Mouse (Mus musculus): ENCODE results near the gene Trim69. TPM values are rescaled to one million over a fixed set of nuclear protein-coding genes. Genes with fewer than 3 reads are reported as not detected.

Gene Trim69
- under 1 TPM; 0.16 to 0.17 TPM for total RNA-seq (2021)
- long read RNA-seq, experiment 1, result 0 reads
- long read RNA-seq, experiment 2, result 0 reads

GRCm38 (mm10) chr2:122160680-122161079 is at the start of gene Trim69:
Gene Trim69, plus strand, starts transcription at chr2:122160700.
- DNase-seq, result peak; percentile 84 to 90

- no peak for DNase-seq
Measured at GRCm38 (mm10) chr2:122116888-122117287, 43.6 kb upstream of the Trim69 start.

DNA sequence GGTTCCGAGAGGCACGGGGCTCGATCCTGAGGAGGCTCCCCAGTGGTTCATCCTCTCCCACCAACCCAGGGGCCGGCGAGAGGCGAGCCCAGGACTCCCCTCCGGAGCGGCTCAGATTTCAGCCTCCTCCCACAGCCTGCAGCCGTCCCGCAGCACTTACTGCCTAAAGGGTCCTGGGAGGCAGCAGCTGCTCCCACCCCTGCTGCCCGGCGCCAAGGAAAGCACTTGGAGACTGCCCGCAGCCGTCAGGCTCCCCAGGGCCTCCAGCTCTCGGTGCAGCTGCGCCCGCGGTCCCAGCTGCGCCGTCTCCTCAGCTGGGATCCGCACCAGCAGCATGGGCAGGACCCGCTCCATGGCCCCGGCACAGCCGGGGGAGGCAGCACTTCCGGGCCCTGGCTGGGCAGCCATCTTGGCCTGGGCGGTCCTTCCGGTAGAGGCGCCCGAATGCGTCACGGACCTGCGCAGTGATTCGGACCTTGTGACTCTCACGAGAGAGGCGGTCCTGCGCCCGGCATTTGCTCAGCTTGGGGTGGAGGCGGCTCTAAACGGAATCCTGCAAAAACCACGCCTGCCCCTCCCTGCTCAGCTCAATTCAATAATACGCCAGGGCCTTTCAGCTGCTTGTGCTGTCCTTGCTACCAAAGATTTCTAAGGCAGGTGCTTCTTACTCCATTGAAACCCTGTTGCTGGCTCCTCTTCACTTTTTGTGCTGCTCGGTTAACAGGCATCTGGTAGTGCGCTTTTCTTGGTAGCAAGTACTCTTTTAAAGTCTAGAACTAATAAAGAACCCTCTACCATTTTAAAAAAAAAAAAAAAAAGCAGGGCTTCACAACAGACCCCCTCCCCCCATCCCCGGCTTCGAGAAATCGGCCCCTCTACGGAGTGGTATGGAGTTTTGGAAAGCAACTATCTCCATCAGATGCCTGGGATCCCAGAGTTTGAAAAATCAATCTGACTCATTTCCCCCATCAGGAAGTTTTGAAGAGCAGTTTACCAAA is 42.2 kb upstream of the Trim69 start, which contains the start of gene Spg11:
Gene Spg11, minus strand, starts transcription at position 426 of the 998 bp plus-strand sequence.
- peak; percentile 99 for DNase-seq

DNA sequence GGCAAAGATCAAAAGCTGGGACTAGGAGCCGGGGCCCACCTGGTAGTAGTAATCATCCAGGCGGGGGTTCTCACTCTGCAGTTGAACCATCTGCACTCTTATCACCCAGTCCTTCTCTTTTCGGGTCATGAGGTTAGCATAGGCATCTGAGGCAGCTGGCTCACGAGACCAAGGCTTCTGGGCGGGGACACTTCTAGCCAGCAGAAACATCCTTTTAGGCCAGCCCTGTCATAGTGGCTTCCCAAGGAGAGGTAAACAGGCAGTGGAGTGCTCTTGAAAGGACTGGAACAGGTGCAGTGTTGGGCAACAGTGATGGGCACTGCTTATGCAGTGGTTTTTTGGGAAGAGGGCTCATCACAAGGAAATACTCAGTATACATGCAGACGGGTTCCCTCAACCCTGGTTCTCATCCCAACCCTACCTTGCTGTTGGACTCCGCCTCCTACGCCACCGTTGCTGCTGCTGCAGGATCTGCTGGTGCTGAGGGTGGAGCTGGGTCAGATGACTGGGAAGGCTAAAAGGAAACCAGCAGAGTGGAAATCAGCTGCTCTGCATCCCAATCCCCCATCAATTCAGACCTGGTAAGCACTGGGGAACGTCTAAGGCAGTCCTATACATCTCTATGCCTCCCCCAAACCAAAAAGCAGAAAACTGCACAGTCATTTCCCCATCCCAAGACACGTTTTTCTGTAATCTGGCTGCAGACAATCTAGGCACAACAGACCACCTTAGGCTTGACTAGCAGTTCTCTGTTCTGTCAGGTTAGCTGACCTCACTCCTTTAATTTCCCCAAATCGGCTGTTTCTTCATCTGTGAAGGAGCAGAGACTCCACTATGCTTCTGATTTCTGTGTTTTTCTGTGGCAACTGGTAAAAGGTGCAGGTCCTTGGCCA is 34.6 kb upstream of the Trim69 start:
- no peak for DNase-seq

GRCm38 (mm10) chr2:122126765-122127347 is 33.6 kb upstream of the Trim69 start:
- DNase-seq, result no peak

DNA sequence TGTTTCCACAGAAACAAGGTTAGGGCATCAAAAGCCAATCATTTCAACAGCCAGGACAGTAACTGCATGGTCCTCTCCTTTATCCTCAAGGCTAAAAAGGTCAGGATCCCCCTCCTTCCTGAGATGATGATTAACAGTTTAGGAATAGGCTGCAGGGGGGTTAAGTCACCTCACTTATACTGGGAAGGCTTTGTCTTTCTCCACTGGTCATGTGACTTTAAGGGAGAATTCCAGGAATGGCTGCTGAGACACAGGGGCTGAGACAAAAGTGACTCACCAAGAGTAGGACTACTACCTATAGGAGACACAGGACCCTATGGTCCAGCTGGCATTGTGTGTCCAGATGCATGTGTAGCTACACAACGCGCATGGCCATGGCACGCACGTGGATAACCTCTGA is 32.9 kb upstream of the Trim69 start:
- DNase-seq, result no peak

DNA sequence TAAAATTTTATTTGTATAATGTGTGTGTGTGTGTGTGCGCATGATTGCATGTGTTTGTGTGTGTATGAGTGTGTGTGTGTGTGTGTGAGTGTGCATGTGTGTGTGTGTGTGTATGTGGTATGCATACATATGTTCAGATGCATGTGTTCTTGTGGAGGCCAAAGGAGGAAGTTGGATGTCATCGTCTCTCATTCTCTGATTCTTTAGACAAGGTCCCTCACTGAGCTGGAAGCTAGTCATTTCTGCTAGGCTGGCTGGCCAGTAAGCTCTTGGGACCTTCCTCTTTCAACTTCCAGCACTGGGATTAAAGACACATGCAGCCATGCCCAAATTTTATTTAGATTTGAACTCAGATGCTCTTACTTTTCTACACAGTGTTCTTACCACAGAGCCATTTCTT is 28.4 kb upstream of the Trim69 start:
- no peak for DNase-seq

DNA sequence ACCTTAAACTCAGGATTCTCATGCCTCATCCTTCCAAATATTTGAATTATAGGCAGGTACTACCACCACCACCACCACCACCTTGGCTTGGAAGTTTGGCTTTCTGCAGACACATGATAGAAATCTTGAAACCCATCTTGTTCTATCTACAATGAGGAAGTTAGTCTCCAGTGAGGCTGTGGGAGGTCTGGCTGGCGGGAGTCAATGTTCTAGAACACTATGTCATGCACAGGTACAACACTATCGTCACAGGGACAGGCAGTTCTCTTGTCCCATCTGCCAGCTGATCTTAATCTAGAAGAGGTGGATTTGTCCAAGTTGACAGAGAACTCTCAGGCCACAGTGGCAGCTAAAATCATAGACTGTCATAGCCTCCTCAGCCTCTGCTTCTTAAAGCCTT is 27.9 kb upstream of the Trim69 start:
- no peak for DNase-seq

GRCm38 (mm10) chr2:122137839-122138465 is 22.5 kb upstream of the Trim69 start:
- DNase-seq, result no peak

GRCm38 (mm10) chr2:122140815-122141214 is 19.7 kb upstream of the Trim69 start:
- no peak for DNase-seq

DNA sequence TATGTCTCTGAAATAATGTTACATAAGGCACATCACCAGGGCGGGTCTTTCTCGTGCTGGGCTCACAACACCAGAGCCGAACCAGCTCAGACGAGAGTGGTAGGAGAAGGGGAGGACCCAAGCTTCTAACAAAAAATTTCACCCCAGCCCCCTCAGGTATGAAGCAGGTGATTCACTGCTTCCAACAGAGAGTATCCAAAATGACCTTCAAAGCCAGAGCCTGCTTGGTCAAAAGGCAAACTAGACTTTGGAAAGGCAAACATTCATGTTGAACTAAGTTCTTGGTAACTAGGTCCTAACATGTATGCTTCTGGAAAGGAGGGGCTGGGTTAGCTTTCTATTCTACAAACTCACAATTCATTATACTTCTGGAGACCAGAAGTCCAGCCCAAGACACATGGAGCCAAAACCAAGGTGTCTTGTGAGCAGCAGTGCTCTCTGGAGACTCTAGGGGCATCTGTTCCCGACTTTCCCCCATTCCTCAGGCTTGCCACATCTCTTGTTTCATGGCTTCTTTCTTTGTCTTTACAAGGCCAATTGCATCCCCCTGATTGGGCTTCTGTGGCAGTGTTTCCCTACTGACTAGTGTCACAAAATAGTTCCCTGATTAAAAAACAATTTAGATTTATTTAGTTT is 19.1 kb upstream of the Trim69 start:
- DNase-seq, result no peak

DNA sequence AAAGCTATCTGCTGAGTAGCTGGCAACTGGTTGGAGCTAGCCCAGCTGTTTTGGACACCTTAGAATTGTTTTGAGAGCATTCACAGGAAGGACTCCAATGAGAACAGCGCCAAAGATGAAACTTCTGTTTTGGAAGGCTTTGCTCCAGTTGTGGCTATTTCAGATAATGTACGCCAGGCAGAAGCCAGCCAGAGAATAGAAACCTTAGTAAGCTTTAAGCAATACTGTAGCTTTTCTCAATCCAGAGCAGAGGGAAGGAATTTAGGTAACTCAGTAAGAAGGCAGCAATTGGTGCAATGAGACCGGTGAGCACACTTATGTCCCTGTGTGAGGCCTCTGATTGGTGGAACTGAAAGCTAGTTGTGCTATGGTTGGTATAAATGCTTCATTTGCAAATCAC is 17.4 kb upstream of the Trim69 start:
- DNase-seq, result no peak

DNA sequence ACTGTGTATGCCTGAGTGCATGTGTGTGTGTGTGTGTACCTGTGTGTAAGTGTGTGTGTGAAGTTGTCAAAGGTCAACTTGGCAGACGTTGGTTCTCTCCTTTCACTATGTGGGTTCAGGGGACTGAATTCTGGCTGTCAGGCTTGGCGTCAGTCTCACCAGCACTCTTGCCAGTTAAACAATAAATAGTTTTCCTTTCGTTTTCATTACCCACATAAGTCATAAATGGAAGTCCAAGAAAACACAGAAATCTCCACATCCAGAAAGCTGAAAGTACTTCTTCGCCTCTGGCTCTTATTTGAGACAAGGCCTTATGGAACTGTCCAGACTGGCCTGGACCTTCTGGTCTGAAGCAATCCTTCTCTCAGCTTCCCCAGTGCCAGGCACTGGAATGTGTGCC is 14.7 kb upstream of the Trim69 start:
- DNase-seq, result no peak

- no peak for DNase-seq
Measured at GRCm38 (mm10) chr2:122146687-122147086, 13.8 kb upstream of the Trim69 start.

- DNase-seq, result peak; percentile 92
Measured at GRCm38 (mm10) chr2:122147508-122148241, 12.8 kb upstream of the Trim69 start, which contains the start of gene B2m. Gene B2m, plus strand, starts transcription at chr2:122147686.

DNA sequence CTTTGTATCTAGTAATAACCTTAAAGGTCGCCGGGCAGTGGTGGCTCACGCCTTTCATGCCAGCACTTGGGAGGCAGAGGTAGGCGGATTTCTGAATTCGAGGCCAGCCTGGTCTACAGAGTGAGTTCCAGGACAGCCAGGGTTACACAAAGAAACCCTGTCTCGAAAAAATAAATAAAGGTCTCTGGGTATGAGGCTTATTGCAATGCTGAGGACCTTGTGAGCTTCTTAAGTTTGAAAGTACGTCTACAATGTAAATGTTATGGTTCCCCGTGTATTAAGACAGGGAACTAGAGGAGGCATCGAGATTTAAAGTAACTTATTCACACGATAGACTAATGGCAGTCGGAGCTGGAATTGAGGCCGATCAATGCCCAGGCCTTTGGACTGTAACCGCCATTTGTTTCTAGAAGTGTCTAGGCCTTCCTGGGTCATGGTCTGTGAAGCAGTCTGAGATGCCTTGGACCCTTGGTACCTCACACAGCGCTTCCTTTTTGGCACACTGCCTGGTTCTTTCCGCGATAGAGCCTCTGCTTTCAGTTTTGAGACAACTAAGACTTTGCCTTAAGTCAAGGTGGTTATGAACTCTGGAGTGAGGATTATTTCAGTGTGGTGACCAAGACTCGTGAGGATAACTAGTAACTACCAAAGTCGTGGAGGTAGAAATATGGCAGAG is 12.1 kb upstream of the Trim69 start:
- DNase-seq, result peak; percentile 76 to 85

GRCm38 (mm10) chr2:122149316-122149715 is 11.2 kb upstream of the Trim69 start:
- peak; percentile 40 to 46 for DNase-seq

GRCm38 (mm10) chr2:122149716-122150115 is 10.8 kb upstream of the Trim69 start:
- DNase-seq, result no peak

GRCm38 (mm10) chr2:122151221-122151620 is 9.3 kb upstream of the Trim69 start:
- no peak for DNase-seq

DNA sequence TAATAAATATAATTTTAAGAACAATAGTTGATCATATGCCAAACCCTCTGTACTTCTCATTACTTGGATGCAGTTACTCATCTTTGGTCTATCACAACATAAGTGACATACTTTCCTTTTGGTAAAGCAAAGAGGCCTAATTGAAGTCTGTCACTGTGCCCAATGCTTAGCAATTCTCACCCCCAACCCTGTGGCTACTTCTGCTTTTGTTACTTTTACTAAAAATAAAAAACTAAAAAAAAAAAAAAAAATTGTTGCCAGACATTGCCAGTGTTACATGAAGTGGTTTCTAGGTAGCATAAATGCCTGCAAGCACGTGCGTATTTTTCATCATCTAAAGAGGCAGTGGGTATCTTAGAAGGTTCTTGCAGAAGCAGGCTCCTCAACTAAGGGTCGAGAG is 7.7 kb upstream of the Trim69 start:
- DNase-seq, result no peak

Measured in adrenal gland, postnatal 36 days (tissue).